Mouse (Mus musculus): ENCODE measurements around the gene Guf1. TPM values are rescaled to one million over a fixed set of nuclear protein-coding genes. Genes with fewer than 3 reads are reported as not detected.
A peak's percentile ranks its signal among the peaks of the same experiment; 100 is the strongest.

Gene Guf1
- polyA plus RNA-seq (2016; fragmentation: Nextera tagmentation; extraction: Ambion mirVana) = 24.4 and 24.8 TPM in 2 replicates

- Histone ChIP-seq H3K9ac (peak within 1 kb of the TSS; percentile 88), H3K27me3 (replicated peaks) (no peaks in the 10 kb centered on the region), H3K4me3 (peak within 1 kb of the TSS; percentile 90), H3K9me3 (replicated peaks) (no peaks in the 10 kb centered on the region), H3K27ac (peak within 1 kb of the TSS; percentile 78), H3K4me2 (peak within 1 kb of the TSS; percentile 76), H3K4me1 (peaks cover 6% of the 10 kb centered on the region), H3K36me3 (peaks cover 20% of the 10 kb centered on the region)
- WGBS (ENCODE audit: insufficient replicate concordance) = under 1% methylated on average over 68 of the region's 72 CpGs
- ATAC-seq = peak; percentile 96
These were observed at the start of gene Guf1 for GRCm38 (mm10) chr5:69556628-69557403. TSS of gene Guf1 (plus strand) at chr5:69556923.

- no peak overlapping the region for H3K4me2 ChIP-seq
- no peaks in the 10 kb centered on the region for H3K36me3 ChIP-seq
- no peak overlapping the region for H3K4me3 ChIP-seq
- no peaks in the 10 kb centered on the region for H3K27me3 ChIP-seq (replicated peaks)
- WGBS (ENCODE audit: insufficient replicate concordance) = 47% methylated on average over 3 of the region's 3 CpGs
- H3K4me1 ChIP-seq = no peaks in the 10 kb centered on the region
- H3K9me3 ChIP-seq (replicated peaks) = no peaks in the 10 kb centered on the region
- no peak overlapping the region for H3K9ac ChIP-seq
- H3K27ac ChIP-seq = no peak overlapping the region
- no peak for ATAC-seq
These were observed 49.7 kb upstream of the Guf1 start for GRCm38 (mm10) chr5:69507045-69507444.

GRCm38 (mm10) chr5:69511631-69512030, 45.1 kb upstream of the Guf1 start:
- Histone ChIP-seq H3K36me3 (no peaks in the 10 kb centered on the region), H3K27ac (no peak overlapping the region), H3K27me3 (replicated peaks) (no peaks in the 10 kb centered on the region), H3K9me3 (replicated peaks) (no peaks in the 10 kb centered on the region), H3K4me1 (no peaks in the 10 kb centered on the region), H3K9ac (no peak overlapping the region), H3K4me3 (no peak overlapping the region), H3K4me2 (no peak overlapping the region)
- ATAC-seq = no peak
- WGBS (ENCODE audit: insufficient replicate concordance) = 52% methylated on average over 3 of the region's 3 CpGs

DNA sequence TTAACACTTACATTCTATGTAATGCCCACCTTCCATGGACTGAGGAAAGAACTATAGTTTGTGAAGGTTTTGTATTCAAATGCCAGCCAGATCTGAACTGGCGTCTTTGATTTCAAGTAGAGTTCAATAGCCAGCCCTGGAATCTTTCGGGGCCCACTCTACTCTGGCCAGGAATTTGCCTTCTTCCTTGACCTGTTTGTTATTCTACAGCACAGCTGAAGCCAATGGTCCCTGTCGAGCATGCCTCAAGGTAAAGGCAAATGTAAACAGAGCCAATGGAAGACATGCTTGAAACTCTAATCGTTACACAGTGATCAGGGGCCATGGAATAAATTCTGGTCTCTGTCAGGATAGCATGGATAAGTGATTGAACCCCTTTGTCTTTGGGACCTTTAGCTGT, 44.5 kb upstream of the Guf1 start:
- Histone ChIP-seq H3K4me2 (no peak overlapping the region), H3K36me3 (no peaks in the 10 kb centered on the region), H3K9ac (no peak overlapping the region), H3K4me3 (no peak overlapping the region), H3K27ac (no peak overlapping the region), H3K4me1 (no peaks in the 10 kb centered on the region), H3K27me3 (replicated peaks) (no peaks in the 10 kb centered on the region), H3K9me3 (replicated peaks) (no peaks in the 10 kb centered on the region)
- WGBS (ENCODE audit: insufficient replicate concordance) = 66% methylated on average over 4 of the region's 4 CpGs
- ATAC-seq = no peak

DNA sequence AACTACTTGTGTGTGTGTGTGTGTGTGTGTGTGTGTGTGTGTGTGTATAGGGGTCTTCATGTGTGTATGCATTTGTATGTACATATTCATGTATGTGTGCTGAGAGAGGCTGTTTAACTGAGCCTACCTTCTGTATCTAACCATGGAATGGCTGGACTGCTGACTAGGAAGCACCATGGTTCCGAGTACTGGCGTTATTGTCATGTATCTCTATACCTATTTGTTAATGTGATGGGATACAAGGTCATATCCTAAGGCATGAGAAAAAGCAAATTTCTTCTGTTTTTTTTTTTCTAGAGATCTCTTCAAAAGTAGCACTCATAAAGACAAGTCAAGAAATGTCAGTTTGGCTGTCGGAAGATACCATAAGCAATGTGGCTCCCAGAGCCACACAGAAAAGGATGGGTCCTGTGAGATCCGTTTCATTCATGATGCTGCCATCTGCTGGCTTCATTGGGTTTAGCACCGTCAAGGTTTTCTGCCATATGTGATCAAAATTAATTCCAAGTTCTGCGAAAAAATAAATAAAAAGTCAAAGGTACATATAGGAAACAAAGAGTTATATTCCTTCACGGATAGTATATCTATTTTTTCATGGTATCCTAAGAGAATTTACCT, 36.0 kb upstream of the Guf1 start:
- no peak overlapping the region for H3K4me2 ChIP-seq
- H3K9ac ChIP-seq = no peak overlapping the region
- H3K4me3 ChIP-seq = no peak overlapping the region
- no peaks in the 10 kb centered on the region for H3K4me1 ChIP-seq
- H3K9me3 ChIP-seq (replicated peaks) = no peaks in the 10 kb centered on the region
- no peaks in the 10 kb centered on the region for H3K27me3 ChIP-seq (replicated peaks)
- no peak for ATAC-seq
- 35% methylated on average over 7 of the region's 7 CpGs for WGBS (ENCODE audit: insufficient replicate concordance)
- no peak overlapping the region for H3K27ac ChIP-seq
- H3K36me3 ChIP-seq = no peaks in the 10 kb centered on the region

DNA sequence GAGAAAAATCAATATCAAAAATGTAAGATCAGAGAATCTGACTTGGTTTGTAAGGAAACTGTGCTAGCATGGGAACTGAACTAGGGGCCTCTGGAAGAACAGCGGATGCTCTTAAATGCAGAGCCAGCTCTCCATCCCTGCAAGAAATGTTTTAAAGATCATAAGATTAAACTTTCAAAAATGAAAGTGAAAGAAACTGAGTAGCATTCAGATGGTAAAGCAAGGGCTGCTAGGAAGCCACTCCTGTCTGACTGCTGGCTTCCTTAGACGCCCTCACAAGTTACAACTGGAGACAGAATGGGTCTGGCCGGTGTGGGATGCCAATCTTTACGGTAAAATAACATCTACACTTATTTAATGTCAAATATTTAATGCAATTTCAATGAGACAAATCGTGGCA, 34.7 kb upstream of the Guf1 start:
- Histone ChIP-seq H3K9me3 (replicated peaks) (no peaks in the 10 kb centered on the region), H3K4me1 (no peaks in the 10 kb centered on the region), H3K27me3 (replicated peaks) (no peaks in the 10 kb centered on the region), H3K36me3 (no peaks in the 10 kb centered on the region), H3K27ac (no peak overlapping the region), H3K9ac (no peak overlapping the region), H3K4me2 (no peak overlapping the region), H3K4me3 (no peak overlapping the region)
- WGBS (ENCODE audit: insufficient replicate concordance) = 44% methylated on average over 5 of the region's 5 CpGs
- no peak for ATAC-seq

DNA sequence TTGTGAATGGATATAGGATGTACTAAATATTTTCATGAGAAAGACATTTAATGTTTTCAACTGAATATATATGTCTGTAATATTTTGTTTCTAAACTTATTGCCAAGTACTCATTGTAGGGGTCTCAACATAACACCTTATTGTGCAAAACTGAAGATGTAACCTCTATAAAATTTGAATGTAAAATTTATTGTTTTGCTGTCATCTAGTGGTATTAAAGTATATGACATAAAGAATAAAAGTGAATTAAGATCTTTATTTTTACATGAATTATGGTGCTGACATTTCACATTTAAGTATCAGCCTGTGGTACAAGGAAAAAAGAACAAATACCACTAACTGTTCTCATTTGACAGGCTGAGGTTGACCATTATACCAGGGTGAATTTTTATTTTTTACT, 32.8 kb upstream of the Guf1 start:
- no peaks in the 10 kb centered on the region for H3K4me1 ChIP-seq
- no peak overlapping the region for H3K27ac ChIP-seq
- no peaks in the 10 kb centered on the region for H3K36me3 ChIP-seq
- no peaks in the 10 kb centered on the region for H3K27me3 ChIP-seq (replicated peaks)
- no peak for ATAC-seq
- H3K9me3 ChIP-seq (replicated peaks) = no peaks in the 10 kb centered on the region
- H3K4me2 ChIP-seq = no peak overlapping the region
- H3K4me3 ChIP-seq = no peak overlapping the region
- no peak overlapping the region for H3K9ac ChIP-seq

GRCm38 (mm10) chr5:69541680-69542079, 15.0 kb upstream of the Guf1 start:
- H3K27me3 ChIP-seq (replicated peaks) = no peaks in the 10 kb centered on the region
- WGBS (ENCODE audit: insufficient replicate concordance) = 25% methylated on average over 1 of the region's 1 CpGs
- no peaks in the 10 kb centered on the region for H3K4me1 ChIP-seq
- H3K4me3 ChIP-seq = no peak overlapping the region
- H3K4me2 ChIP-seq = no peak overlapping the region
- H3K27ac ChIP-seq = no peak overlapping the region
- no peaks in the 10 kb centered on the region for H3K9me3 ChIP-seq (replicated peaks)
- H3K9ac ChIP-seq = no peak overlapping the region
- ATAC-seq = no peak
- H3K36me3 ChIP-seq = no peaks in the 10 kb centered on the region

DNA sequence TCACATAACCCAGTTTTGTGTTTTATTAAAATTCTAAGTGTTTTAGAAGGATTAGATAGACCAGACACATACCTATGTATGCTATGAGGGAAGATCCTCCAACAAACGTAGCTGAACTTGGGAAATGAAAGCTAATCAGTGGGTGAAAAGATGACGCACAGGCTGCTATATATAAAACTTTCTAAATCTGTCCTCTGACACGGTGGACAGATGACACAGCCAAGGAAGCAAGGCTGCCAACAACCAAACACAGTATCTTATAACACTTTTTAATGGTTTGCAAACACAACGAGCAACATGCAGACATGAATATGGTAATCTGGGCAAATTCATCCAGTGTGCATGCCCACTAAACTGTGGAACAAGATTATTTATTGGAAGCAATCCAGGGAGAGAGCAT, 14.2 kb upstream of the Guf1 start, which contains the start of gene Yipf7:
Gene Yipf7, minus strand, starts transcription at position 160 of the 400 bp plus-strand sequence.
- H3K9ac ChIP-seq = no peak within 1 kb of the TSS
- H3K4me3 ChIP-seq = no peak within 1 kb of the TSS
- H3K4me1 ChIP-seq = no peaks in the 10 kb centered on the region
- no peak within 1 kb of the TSS for H3K4me2 ChIP-seq
- H3K9me3 ChIP-seq (replicated peaks) = no peaks in the 10 kb centered on the region
- ATAC-seq = no peak
- no peaks in the 10 kb centered on the region for H3K27me3 ChIP-seq (replicated peaks)
- 55% methylated on average over 4 of the region's 4 CpGs for WGBS (ENCODE audit: insufficient replicate concordance)
- no peak within 1 kb of the TSS for H3K27ac ChIP-seq
- no peaks in the 10 kb centered on the region for H3K36me3 ChIP-seq

- Histone ChIP-seq H3K4me2 (peak overlapping the region; percentile 76), H3K9ac (peak overlapping the region; percentile 88), H3K9me3 (replicated peaks) (no peaks in the 10 kb centered on the region), H3K36me3 (peaks cover 24% of the 10 kb centered on the region), H3K4me1 (peaks cover 6% of the 10 kb centered on the region), H3K27me3 (replicated peaks) (no peaks in the 10 kb centered on the region), H3K27ac (peak overlapping the region; percentile 78), H3K4me3 (peak overlapping the region; percentile 90)
- ATAC-seq = peak; percentile 50
- WGBS (ENCODE audit: insufficient replicate concordance) = 11% methylated on average over 16 of the region's 16 CpGs
These were observed 747 bp downstream of the Guf1 start for GRCm38 (mm10) chr5:69557404-69557935.

DNA sequence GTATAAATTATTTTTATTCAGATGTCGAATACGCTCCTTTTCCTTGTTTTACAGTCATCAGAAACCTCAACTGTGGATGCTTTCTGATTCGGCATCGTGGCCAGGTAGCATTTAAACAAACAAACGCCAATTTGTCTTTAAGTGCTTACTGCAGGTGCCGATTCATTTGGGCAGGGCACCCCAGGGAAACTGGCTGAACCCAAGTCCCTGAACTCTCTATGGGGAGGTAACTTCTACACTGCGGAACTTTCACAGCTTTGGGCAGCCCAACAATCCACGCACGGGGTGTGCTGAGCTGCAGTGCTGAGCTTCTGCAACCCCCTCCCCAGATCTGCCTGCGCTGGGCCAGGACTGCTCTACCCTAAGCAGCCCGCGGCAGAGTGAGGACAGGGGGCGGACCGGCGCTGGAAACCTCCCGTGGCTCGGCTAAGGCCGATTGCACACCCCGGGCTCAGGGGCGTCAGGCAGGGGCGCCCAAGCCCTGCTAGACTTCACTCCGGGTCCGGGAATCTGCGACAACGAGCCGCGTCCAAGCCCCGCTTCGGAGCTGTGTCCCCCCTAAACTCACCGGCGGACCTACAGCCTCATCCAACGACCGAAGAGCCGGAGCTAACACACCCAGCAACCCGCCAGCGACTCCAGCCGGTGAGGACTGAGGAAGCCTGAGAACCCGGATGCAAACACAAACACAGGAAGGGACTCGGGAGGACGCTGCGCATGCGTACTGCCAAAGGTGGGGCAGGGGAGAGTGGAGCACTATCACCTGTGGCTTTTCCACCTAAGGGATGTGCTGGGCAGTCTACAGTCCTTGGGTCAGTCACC, 35.1 kb downstream of the Guf1 start, which contains the start of gene Gnpda2:
Gene Gnpda2, minus strand, starts transcription at position 701 of the 822 bp plus-strand sequence.
- Histone ChIP-seq H3K4me2 (peak within 1 kb of the TSS; percentile 81), H3K9me3 (replicated peaks) (no peaks in the 10 kb centered on the region), H3K4me3 (peak within 1 kb of the TSS; percentile 74), H3K27ac (peak within 1 kb of the TSS; percentile 70), H3K9ac (peak within 1 kb of the TSS; percentile 78), H3K27me3 (replicated peaks) (no peaks in the 10 kb centered on the region), H3K4me1 (peaks cover 11% of the 10 kb centered on the region), H3K36me3 (0 out of 2 replicates have a peak, but pooled peaks cover 2% of the 10 kb centered on the region)
- 3% methylated on average over 42 of the region's 42 CpGs for WGBS (ENCODE audit: insufficient replicate concordance)
- peak; percentile 94 for ATAC-seq

DNA sequence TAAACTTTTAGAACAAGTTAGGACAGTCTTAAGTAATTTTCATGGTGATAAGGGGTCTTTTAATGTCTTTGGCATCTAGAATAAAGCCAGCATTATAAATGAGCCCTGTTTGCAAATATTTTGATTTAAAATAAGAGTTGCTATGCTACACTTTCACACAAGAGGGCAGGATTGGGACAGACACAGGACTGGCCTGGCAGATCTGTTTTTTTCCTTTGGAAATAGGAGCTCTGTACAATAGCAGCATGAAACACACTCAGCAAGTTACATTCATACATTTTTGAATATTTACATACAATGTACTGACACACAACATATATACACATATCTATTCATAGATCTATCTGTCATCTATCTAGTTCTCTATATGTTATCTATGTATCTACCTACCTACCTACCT, 44.3 kb downstream of the Guf1 start:
- no peak overlapping the region for H3K27ac ChIP-seq
- no peak overlapping the region for H3K9ac ChIP-seq
- H3K4me3 ChIP-seq = no peak overlapping the region
- ATAC-seq = no peak
- H3K27me3 ChIP-seq (replicated peaks) = no peaks in the 10 kb centered on the region
- H3K9me3 ChIP-seq (replicated peaks) = no peaks in the 10 kb centered on the region
- no peak overlapping the region for H3K4me2 ChIP-seq
- H3K36me3 ChIP-seq = no peaks in the 10 kb centered on the region
- H3K4me1 ChIP-seq = no peaks in the 10 kb centered on the region
